Mouse (Mus musculus) megakaryocyte progenitor cell, adult 5-6 weeks (primary cell): Measurements from ENCODE around the gene Slc6a15. TPM values are rescaled to one million over a fixed set of nuclear protein-coding genes. Genes with fewer than 3 reads are reported as not detected.
A peak's percentile ranks its signal among the peaks of the same experiment; 100 is the strongest.

ENCODE experiments used
- ATAC-seq: replicated peaks from 2 replicates; pipeline ENCODE4 v1.8.0; 2016; ENCODE audit warnings: mild to moderate bottlenecking, moderate TSS enrichment, inconsistent platforms; ENCODE audit not compliant: poor library complexity
- total RNA-seq, 2 experiments: library from RNA; stranded (forward) in 1 of 2; stranded (reverse) in 1 of 2; fragments of 157-497, 149-512 nt in 1 of 2; fragments of 200-1000 nt in 1 of 2; gene quantifications; 2 replicates each; pipeline versions ENCODE4 v1.2.3 to v1.2.4; 2015 to 2017

The Slc6a15 gene
- 0.77 TPM in 1 of 2 replicates, not detected in the other for total RNA-seq (2015)
- 0.27 and 0.58 TPM in 2 replicates for total RNA-seq (2017)

- peak; percentile 26 for ATAC-seq
Observed at GRCm38 (mm10) chr10:103367371-103368295, at the start of gene Slc6a15. Gene Slc6a15, plus strand, starts transcription at chr10:103367783.

DNA sequence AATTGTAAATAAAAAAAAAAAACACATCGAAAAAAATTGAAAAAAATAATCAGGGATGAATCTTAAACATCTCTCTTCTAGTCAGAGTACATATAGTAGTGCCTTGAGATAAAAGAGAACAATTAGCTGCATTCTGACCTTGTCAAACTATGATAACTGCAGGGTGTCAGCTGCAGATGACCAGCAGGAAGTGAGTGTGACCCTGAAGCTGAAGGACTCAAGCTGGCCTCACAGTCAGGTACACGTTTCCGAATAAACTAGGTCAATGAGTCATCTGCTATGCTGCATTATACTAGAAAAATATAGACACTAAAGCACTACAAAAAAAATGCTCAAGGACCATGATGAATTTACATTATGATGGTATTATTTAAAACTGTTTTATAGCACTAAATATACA, 45.6 kb upstream of the Slc6a15 start:
- ATAC-seq, result no peak

GRCm38 (mm10) chr10:103323386-103323785, 44.2 kb upstream of the Slc6a15 start:
- ATAC-seq, result no peak

DNA sequence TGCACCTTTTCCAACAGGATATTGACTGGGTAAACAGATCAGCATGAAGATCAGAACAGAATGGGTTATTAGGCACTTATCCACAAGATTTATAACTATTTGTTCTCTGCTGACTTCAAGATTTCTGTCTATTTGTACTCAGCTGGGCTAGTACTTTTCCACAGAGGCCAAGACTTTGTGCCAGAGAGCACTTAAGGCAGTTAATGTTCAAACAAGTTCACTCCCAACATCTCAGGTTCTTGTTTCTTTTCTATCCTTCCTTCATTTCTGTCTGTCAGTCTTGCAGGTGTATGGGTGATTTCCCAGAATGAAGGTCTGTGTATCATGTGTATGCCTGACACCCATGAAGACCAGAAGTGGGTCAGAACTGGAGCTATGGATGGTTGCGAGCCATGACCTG, 33.3 kb upstream of the Slc6a15 start:
- no peak for ATAC-seq

- ATAC-seq, result no peak
Observed at GRCm38 (mm10) chr10:103339928-103340327, 27.7 kb upstream of the Slc6a15 start.

DNA sequence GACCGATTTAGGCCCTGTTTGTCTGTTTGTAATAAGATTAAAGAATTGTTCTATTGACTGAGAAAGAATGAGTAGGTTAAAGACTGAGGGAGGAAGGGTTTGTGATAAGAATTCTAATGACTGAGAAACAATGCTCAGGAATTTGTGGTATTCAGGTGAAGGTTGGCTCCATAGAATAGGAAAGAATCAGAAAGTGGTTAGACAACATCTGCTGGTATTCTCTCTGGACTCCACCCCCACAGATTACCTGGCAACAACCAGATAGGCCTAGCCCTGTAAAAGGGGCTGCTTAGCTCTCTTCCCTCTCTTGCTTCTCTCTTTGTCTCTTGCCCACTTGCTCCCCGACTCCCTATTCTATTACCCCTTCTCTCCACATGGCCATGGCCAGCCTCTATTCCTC, 20.8 kb upstream of the Slc6a15 start:
- ATAC-seq, result no peak

DNA sequence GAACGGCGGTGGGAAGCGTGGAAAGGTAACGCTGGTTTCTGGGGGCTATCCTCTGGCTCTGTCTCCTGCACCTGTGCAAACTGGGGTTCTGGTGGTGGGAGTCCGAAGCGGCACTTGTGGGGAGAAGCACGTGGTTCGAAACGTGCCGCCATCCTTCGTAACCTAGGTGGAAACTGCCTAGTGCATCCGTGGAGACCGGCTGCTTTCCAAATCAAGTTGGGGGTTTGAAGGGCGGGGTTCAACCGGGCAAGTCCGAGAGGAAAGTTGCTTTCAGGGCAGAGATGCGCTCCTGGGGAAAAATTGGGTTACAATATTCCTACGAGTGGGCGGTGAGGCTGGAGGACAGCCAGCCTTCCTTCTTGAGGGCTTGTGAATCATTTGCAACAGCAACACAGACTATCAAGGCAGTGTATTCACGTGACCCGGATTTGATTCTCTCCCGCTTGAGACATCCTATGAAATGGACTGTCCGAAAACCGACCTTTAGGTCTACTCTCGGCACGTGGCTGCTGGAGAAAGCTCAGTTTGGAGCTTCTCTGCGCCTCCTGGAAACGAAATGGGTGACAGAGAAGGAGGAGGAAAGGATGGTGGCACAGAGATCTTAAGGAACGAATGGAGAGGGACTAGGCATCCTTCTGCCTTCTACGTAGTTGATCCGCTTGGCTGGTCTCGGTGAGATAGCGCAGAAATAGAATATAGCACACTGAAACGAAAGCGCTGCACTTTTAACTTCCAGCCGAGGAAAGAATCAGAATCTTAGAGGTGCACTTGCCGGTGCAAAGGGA, 905 bp downstream of the Slc6a15 start:
- ATAC-seq, result peak; percentile 38

DNA sequence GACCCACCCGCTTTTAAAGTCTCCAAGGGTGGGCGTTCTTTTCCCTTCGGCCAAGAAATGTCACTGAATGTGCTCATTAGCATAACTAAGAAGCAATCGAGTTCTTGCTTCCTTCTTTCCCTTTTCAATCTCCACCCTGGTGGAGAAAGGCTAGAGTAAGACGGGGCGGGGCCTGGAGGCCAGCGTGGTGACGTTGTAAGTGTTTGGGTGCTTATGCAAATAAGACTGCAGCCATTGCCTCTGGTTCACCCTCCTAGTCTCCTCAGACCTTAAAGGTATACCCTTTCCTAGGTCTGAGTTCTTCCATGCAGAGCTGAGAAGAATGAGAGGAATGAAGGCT, 1.5 kb downstream of the Slc6a15 start:
- ATAC-seq, result peak; percentile 95

GRCm38 (mm10) chr10:103402171-103402570, 34.6 kb downstream of the Slc6a15 start:
- peak; percentile 75 for ATAC-seq

DNA sequence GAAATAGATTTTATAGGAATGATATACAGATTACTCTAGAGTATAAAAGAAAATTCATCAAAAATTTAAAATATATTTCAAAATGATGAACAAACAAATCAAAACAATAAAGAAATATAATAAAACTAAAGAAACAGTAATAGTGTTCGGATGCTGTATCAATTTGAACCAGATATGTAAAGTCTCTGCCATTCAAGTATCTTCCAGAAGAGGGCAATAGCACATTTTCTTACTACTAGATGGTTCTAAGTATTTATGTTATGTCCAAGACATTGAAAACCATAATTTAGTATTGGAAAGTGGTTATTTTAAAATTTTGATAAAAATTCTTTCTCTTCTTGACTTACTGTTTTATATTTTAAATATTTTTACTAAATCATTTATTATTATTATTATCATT, 60.1 kb downstream of the Slc6a15 start:
- ATAC-seq, result no peak

GRCm38 (mm10) chr10:103442588-103442987, 75.0 kb downstream of the Slc6a15 start:
- no peak for ATAC-seq

- peak; percentile 97 for ATAC-seq
Observed at GRCm38 (mm10) chr10:103443070-103443469, 75.5 kb downstream of the Slc6a15 start.

- ATAC-seq, result no peak
Observed at GRCm38 (mm10) chr10:103448340-103448739, 80.8 kb downstream of the Slc6a15 start.

DNA sequence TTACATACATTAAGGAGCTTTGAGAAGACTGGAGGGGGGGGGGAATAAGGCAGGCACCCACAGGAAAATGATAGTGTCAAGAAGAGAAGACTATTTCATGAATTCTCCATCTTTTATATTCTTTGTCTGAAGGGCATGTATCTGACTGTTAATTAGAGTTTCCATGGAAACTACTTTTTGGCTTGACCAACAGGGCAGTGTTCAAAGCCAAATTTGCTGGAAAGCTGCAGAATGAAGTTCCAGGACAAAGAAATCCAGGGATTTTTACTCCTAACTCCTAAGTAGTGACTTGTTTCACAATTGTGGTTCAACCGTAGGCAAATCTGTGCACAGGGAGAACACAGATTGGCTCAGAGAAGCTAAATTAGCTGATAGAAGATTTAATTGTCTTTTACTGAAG, 90.3 kb downstream of the Slc6a15 start:
- no peak for ATAC-seq

Other genes starting within 250 kb of the Slc6a15 start
- not detected in 2 replicates for gene Lrriq1, start 131.5 kb upstream of the Slc6a15 start, total RNA-seq (2015)
- gene Lrriq1, start 131.5 kb upstream of the Slc6a15 start, total RNA-seq (2017), result not detected in 2 replicates